Mouse (Mus musculus) midbrain, postnatal 0 days (tissue): ENCODE results near the gene Cfap57. TPM values are rescaled to one million over a fixed set of nuclear protein-coding genes. Genes with fewer than 3 reads are reported as not detected.

Experiments
- ATAC-seq: fragments of 200-750 bp; cut with Nextera tagmentation; 2 replicates; pipeline ENCODE4 v1.8.0; 2017; ENCODE audit warnings: moderate number of reproducible peaks, mild to moderate bottlenecking, moderate TSS enrichment, moderate library complexity; ENCODE audit not compliant: low FRiP score
- DNase-seq: peaks from one replicate; pipeline ENCODE4 v3.0.0-alpha.2; 2015; ENCODE audit warnings: low spot score
- H3K27ac ChIP-seq: fragments of 300-500 bp; sonication (generic); 2 replicates; pipeline ENCODE4 v1.5.1; 2014; ENCODE audit warnings: low read depth, mild to moderate bottlenecking, low read length, mixed read lengths
- H3K27me3 ChIP-seq: fragments of 300-500 bp; sonication (generic); 2 replicates; pipeline ENCODE4 v1.6.1; 2014; ENCODE audit warnings: low read length, control low read depth, mixed read lengths; ENCODE audit not compliant: insufficient read depth
- H3K36me3 ChIP-seq: fragments of 300-500 bp; sonication (generic); 2 replicates; pipeline ENCODE4 v1.6.1; 2014; ENCODE audit warnings: low read length, control low read depth, mixed read lengths; ENCODE audit not compliant: insufficient read depth
- H3K4me1 ChIP-seq: fragments of 300-500 bp; sonication (generic); 2 replicates; pipeline ENCODE4 v1.6.1; 2014; ENCODE audit warnings: mild to moderate bottlenecking, control low read depth, antibody characterized with exemption, low read length, mixed read lengths; ENCODE audit not compliant: insufficient read depth
- H3K4me2 ChIP-seq: fragments of 300-500 bp; sonication (generic); 2 replicates; pipeline ENCODE4 v1.6.1; 2014; ENCODE audit warnings: low read depth, mild to moderate bottlenecking, low read length, mixed read lengths; ENCODE audit not compliant: poor library complexity, severe bottlenecking
- H3K4me3 ChIP-seq: fragments of 300-500 bp; sonication (generic); 2 replicates; pipeline ENCODE4 v1.5.1; 2014; ENCODE audit warnings: low read depth, mild to moderate bottlenecking, low read length, moderate library complexity
- H3K9ac ChIP-seq: fragments of 300-500 bp; sonication (generic); replicated peaks from 2 replicates; pipeline ENCODE4 v1.6.1; 2014; ENCODE audit warnings: mild to moderate bottlenecking, low read length, moderate library complexity, mixed read lengths; ENCODE audit not compliant: poor library complexity, severe bottlenecking
- H3K9me3 ChIP-seq: fragments of 300-500 bp; sonication (generic); 2 replicates; pipeline ENCODE4 v1.6.1; 2016; ENCODE audit warnings: low read length, control low read depth
- CTCF ChIP-seq: IDR thresholded peaks from 2 replicates; pipeline ENCODE4 v1.5.1; 2016; ENCODE audit warnings: antibody characterized with exemption, mild to moderate bottlenecking
- WGBS: fragments of 180-500 bp; shearing (Covaris S2); extraction: QIAGEN DNeasy Blood & Tissue Kit; methylation state at CpG from one replicate; pipeline ENCODE4 v1.1.7; 2014; 5-methylcytosine and 5-hydroxymethylcytosine counted together
- polyA plus RNA-seq: library from polyadenylated mRNA; unstranded; fragments of >200 nt; fragmentation: Nextera tagmentation; extraction: Ambion mirVana; gene quantifications from 2 replicates; pipeline ENCODE4 v1.2.1, GENCODE M21; 2015
- total RNA-seq: library from RNA; depleted of rRNA; stranded (reverse); fragments of >200 nt; gene quantifications from 2 replicates; pipeline ENCODE4 v1.2.3, GENCODE M21; 2014

Gene Cfap57
- total and polyA plus RNA-seq, 2 experiments from 2014 or later, result 0.82 to 1.4 TPM

GRCm38 (mm10) chr4:118571441-118571840 is 49.1 kb downstream of the Cfap57 start:
- no peak overlapping the region for H3K9ac ChIP-seq
- H3K36me3 ChIP-seq, result no peaks in the 10 kb centered on the region
- no peak overlapping the region for H3K4me3 ChIP-seq
- ATAC-seq, result no peak
- H3K4me2 ChIP-seq, result no peak overlapping the region
- TF ChIP-seq CTCF, result no peak
- no peaks in the 10 kb centered on the region for H3K4me1 ChIP-seq
- DNase-seq, result no peak
- 85% methylated on average over 15 of the region's 15 CpGs for WGBS
- H3K9me3 ChIP-seq, result no peaks in the 10 kb centered on the region
- H3K27ac ChIP-seq, result no peak overlapping the region
- no peaks in the 10 kb centered on the region for H3K27me3 ChIP-seq

- WGBS, result 74% methylated on average over 23 of the region's 23 CpGs
- no peak for TF ChIP-seq CTCF
- ATAC-seq (no peak), DNase-seq (no peak)
- no peak overlapping the region for H3K4me2 ChIP-seq
- no peak overlapping the region for H3K4me3 ChIP-seq
- H3K9me3 ChIP-seq, result no peaks in the 10 kb centered on the region
- H3K9ac ChIP-seq, result no peak overlapping the region
- no peak overlapping the region for H3K27ac ChIP-seq
- no peaks in the 10 kb centered on the region for H3K36me3 ChIP-seq
- no peaks in the 10 kb centered on the region for H3K27me3 ChIP-seq
- H3K4me1 ChIP-seq, result no peaks in the 10 kb centered on the region
These were observed 51.3 kb downstream of the Cfap57 start for GRCm38 (mm10) chr4:118569320-118569719.

DNA sequence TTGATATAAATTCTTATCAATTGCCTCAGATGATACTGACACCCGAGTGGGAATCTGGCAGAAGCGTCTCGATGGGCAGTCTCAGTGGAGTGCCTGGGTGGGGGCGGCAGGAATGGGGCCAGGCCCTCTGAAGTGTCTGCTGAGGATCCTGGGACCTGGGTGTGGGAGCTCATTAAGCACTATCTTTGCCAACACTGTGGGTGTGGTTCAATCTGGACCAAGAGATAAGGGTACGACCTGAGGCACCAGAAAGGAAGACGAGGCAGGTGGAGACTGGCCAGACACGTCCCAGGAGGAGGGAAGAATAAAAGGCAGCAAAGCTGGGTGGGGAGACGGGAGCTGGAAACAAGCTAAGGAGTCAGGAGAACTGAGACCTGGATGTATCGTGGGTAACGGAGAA is 51.9 kb downstream of the Cfap57 start:
- TF ChIP-seq CTCF, result no peak
- DNase-seq (no peak), ATAC-seq (no peak)
- Histone ChIP-seq H3K36me3 (no peaks in the 10 kb centered on the region), H3K4me2 (no peak overlapping the region), H3K9ac (no peak overlapping the region), H3K4me1 (no peaks in the 10 kb centered on the region), H3K9me3 (no peaks in the 10 kb centered on the region), H3K4me3 (no peak overlapping the region), H3K27ac (no peak overlapping the region), H3K27me3 (no peaks in the 10 kb centered on the region)
- 74% methylated on average over 10 of the region's 10 CpGs for WGBS

DNA sequence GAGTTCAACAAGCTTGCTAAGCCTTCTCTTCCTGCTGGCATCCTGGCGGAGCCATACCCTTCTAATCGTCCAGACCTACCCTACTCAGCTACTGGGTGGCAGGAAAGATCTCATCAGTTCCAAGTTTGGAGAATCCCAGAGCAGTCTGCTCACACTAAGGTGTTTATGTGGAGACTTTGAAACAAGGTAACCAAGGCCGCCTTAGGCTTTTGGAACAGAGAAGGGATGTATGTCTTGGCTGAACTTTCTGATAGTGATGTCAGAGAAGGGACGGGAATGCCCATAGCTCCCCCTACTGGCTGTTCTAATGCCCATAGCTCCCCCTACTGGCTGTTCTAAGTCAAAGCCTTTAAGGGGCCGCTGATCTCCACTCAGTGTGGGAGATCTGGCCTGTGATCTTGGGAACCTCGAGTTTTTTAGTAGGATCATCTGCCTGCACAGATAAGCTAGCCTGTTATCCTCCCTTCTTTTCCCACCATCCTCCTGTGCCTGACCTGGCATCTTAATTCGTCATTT is 54.4 kb downstream of the Cfap57 start:
- Histone ChIP-seq H3K9me3 (no peaks in the 10 kb centered on the region), H3K4me2 (no peak overlapping the region), H3K4me1 (no peaks in the 10 kb centered on the region), H3K4me3 (no peak overlapping the region), H3K9ac (no peak overlapping the region), H3K27ac (no peak overlapping the region), H3K27me3 (no peaks in the 10 kb centered on the region), H3K36me3 (no peaks in the 10 kb centered on the region)
- 37% methylated on average over 7 of the region's 7 CpGs for WGBS
- peak; percentile 84 for TF ChIP-seq CTCF
- DNase-seq (peak; percentile 59), ATAC-seq (no peak)

DNA sequence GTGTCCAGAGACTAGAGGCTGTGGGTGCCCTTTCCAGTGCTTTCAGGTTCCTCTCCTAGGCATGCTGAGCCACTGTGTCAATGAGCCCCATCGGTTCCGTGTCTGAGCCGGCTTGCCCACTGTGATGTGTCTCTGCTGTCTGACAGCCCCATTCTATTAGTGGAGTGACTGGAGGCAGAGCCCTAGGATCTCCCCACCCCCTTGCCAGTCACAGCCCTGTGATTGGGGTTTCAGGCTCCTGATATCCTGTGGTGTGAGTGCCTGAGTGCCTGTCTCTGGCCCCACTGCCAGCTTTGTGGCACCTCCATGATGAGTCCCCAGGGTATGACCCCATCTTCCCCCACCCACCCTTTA is 55.7 kb downstream of the Cfap57 start:
- H3K27me3 ChIP-seq, result no peaks in the 10 kb centered on the region
- ATAC-seq, result peak; percentile 48; the same call in 1 of the 2 replicates

DNA sequence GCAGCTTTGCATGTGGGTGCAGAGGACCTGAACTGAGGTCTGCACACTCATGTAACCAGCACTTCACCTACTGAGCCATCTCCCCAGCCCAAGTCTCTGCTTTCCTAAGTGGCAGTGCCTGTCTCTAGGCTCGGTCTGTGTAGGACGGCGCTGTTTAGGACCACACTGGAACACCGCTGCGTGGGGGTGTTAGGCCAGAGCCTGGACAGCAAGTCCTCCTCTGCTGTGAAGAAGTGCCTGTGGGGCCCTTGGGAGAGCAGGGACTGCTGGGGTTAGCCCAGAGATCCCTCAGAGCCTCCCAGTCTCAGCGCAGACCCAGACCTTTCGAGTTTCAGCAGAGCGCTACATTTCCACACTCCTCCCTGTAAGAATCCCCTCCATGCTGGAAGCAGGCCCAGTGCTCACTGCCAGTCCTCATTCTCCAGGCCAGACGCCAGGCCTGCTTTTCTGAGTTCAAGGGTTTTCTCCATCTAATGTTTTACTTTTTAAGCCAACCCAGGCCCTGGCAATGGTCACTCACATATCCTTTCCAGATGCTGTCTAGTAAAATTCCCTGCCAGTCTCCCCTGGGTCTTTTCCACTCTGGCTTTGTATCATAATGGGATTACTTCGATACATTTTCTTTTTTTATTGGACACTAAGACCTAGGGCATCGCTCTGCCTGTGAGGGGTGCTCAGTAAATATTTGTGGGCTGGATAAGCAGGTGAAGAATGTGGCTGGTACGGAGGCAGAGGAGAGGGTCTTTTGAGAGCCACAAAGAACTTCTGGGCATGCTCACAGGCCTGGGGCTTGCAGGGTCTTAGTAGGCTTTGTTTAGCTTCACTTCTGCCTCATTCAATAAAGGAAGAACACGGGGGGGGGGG is 56.3 kb downstream of the Cfap57 start:
- H3K9ac ChIP-seq, result no peak overlapping the region
- no peaks in the 10 kb centered on the region for H3K36me3 ChIP-seq
- no peak overlapping the region for H3K4me3 ChIP-seq
- H3K27ac ChIP-seq, result no peak overlapping the region
- H3K4me1 ChIP-seq, result no peaks in the 10 kb centered on the region
- no peak for ATAC-seq
- WGBS, result 56% methylated on average over 13 of the region's 13 CpGs
- H3K9me3 ChIP-seq, result no peaks in the 10 kb centered on the region
- no peak for TF ChIP-seq CTCF
- H3K27me3 ChIP-seq, result no peaks in the 10 kb centered on the region
- peak; percentile 55 for DNase-seq
- H3K4me2 ChIP-seq, result no peak overlapping the region

More for the DNA sequence above, 55.7 kb downstream of the Cfap57 start:
- H3K27ac ChIP-seq, result no peak overlapping the region
- 15% methylated on average over 3 of the region's 3 CpGs for WGBS
- H3K36me3 ChIP-seq, result no peaks in the 10 kb centered on the region
- no peak for TF ChIP-seq CTCF
- no peak for DNase-seq
- no peak overlapping the region for H3K9ac ChIP-seq
- no peaks in the 10 kb centered on the region for H3K4me1 ChIP-seq
- no peak overlapping the region for H3K4me3 ChIP-seq
- H3K9me3 ChIP-seq, result no peaks in the 10 kb centered on the region
- no peak overlapping the region for H3K4me2 ChIP-seq
